Mouse (Mus musculus): ENCODE measurements at regions not wholly inside any gene's neighbourhood (a gene's known extent, or its start where the extent isn't known, plus 50 kb on each side); places are given as distances from the start of the nearest gene placed in this dataset.
A peak's percentile ranks its signal among the peaks of the same experiment; 100 is the strongest.

DNA sequence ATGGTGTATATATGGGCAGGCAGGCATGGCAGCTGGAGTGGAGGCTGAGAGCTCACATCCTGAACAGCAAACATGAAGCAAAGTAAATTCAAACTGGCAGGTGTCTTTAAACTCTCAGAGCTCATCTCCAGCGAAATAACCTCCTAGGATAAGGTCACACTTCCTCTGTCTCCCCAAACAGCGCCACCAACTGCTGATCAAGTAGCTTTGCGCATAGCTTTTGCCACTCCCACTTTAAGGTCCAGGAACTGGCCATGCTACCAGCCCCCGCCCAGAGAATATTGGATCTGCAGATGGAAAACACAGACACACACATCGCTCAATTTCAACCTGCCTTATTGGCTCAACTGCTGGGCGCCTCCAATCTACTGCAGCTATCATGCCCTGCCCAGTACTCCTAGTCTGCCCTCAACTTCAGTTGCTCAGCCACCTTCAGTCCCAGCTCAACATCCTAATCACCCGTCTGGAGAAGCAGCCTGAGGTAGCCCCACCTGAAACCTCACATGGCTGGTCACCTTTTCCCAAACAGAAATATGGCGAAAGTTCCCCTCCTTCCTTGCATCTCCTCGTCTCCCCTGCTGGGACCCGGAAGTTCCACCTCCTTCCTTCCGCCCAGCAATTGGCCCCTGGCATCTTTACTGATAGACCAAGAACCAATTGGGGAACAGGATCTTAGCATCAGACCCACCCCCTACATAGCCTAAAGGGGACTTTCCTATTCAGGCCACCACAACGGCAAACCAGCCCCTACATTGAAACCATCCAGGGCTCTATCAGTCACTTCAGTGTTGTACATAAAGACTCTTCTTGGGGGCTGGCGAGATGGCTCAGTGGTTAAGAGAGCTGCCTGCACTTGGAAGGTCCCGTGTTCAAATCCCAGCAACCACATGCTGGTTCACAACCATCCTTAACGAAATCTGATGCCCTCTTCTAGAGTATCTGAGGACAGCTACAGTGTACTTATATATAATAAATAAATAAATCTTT, 70.4 kb upstream of the Slc38a4 start:
- DNase-seq (ENCODE audit: low read depth, low spot score) = no peak

DNA sequence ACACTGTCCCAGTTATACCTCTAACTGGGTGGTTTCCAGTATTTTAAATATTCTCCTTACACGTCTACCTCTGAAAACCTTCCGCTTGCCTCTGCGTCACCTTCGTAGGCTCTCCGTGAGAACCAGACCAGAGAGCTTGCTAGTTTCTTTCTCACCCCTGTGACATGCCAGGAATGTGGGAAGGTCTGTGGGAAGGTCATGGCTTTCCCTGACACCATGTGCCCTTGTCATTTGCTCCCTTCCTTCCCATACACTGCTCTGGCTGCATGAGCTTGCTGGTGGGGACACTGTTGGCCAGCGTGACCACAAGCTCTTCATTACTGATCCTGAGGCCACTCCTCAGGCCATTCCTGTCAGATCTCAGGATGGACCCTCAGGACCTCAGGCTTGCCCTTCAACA, 66.5 kb upstream of the Slc38a4 start:
- no peak for DNase-seq (ENCODE audit: low read depth, low spot score)

- DNase-seq (ENCODE audit: low read depth, low spot score) = no peak
Observed at GRCm38 (mm10) chr15:97112452-97113200, 56.9 kb upstream of the Slc38a4 start.

DNA sequence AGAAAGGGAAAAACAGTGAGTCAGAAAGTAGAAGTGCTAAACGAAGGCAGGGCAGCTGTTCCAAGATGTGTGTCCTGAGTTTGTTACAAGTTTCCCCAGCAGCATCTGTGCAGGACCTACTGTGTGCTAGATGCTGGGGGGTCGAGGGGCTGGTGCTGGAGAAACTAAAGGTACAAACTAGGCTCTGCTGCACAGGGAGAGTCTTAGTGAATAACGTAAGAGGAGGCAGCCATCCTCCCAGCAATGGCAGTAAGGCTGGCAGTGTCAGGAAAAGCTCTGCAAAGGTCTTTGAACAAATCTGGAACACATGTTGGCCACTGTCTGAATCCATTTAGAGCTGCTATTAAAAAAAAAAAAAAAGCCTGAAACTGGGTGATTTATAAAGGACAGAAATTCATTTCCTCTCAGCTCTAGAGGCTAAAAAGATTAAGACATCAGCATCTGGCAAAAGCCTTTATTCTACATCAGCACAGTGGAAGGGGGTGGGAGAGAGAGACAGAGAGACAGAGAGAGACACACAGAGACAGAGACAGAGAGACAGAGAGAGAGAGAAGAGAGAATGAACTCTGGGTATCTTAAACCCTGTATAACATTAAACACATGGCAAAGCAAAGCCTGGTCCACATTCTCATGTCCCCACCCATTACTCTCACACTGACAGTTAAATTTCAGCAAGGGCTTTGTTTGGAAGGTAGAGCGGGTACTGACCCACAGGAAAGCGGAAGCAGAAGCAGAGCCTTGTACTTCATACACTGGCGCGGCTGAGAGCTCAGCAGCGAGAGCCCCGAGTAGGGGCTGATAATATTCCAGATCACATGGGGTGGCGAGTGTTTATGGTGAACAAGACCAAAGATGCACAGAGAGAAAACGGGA, 55.8 kb upstream of the Slc38a4 start:
- peak; percentile 37 for DNase-seq (ENCODE audit: low read depth, low spot score)

GRCm38 (mm10) chr15:97107779-97108178, 52.0 kb upstream of the Slc38a4 start:
- DNase-seq (ENCODE audit: low read depth, low spot score) = peak; percentile 35

GRCm38 (mm10) chr15:97106556-97106955, 50.8 kb upstream of the Slc38a4 start:
- no peak for DNase-seq (ENCODE audit: low read depth, low spot score)

Measured in embryo, embryonic 11.5 days (tissue).